Mouse (Mus musculus) lung, postnatal 14 days (tissue): ENCODE results near the gene Ms4a6d.
"Not testable (repeated sequence)": the region's sequence is repeated elsewhere in the genome, so short reads cannot be mapped to it uniquely, and the experiment has no call there.

Source experiments
- DNase-seq: peaks from one replicate; pipeline ENCODE4 v3.0.0; 2021

The Ms4a6d gene

GRCm38 (mm10) chr19:11547911-11548310 lies 56.7 kb downstream of the Ms4a6d start:
- no peak for DNase-seq

DNA sequence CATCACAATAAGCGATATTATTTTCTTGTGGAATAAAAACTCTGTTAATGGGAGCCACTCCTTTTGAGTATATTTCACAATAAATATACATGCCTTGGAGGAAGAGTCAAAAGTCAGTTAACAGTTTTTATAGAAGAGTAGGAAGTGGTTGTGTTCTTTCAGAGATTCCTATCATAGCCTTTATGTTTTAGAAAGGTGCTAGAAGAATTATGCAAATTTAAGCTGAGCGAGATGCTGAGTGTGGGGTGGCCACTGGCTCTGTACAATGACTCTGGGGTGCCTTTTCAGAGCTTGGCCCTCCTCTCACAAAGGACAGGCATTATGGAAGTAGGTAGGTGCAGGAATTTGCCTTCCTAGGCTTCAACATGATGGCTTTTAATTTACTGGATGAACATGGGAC lies 60.3 kb downstream of the Ms4a6d start:
- DNase-seq = not testable (repeated sequence)

GRCm38 (mm10) chr19:11540166-11540821 lies 64.4 kb downstream of the Ms4a6d start:
- not testable (repeated sequence) for DNase-seq

GRCm38 (mm10) chr19:11537336-11537735 lies 67.3 kb downstream of the Ms4a6d start:
- DNase-seq = peak; percentile 33
